Mouse (Mus musculus): ENCODE results near the gene Atl1.
A peak's percentile ranks its signal among the peaks of the same experiment; 100 is the strongest.

The Atl1 gene

GRCm38 (mm10) chr12:70010356-70010755 is 117.9 kb downstream of the Atl1 start:
- DNase-seq (ENCODE audit: low read depth, low spot score), result peak; percentile 52

GRCm38 (mm10) chr12:70011681-70012080 is 119.3 kb downstream of the Atl1 start:
- DNase-seq (ENCODE audit: low read depth, low spot score), result no peak

GRCm38 (mm10) chr12:70015936-70016335 is 123.5 kb downstream of the Atl1 start:
- no peak for DNase-seq (ENCODE audit: low read depth, low spot score)
